Mouse (Mus musculus) 3T3-L1 (cell line): ENCODE data around the gene Wnt16.
"Not testable (repeated sequence)": the region's sequence is repeated elsewhere in the genome, so short reads cannot be mapped to it uniquely, and the experiment has no call there.

Experiments used
- DNase-seq: peaks from one replicate; pipeline ENCODE4 v3.0.0-alpha.2; 2015; ENCODE audit warnings: low read depth, low spot score

The Wnt16 gene

GRCm38 (mm10) chr6:22288004-22288736 lies at the start of gene Wnt16:
Gene Wnt16, plus strand, starts transcription at chr6:22288227.
- no peak for DNase-seq

GRCm38 (mm10) chr6:22243321-22243720 lies 44.7 kb upstream of the Wnt16 start:
- no peak for DNase-seq

- peak; percentile 55 for DNase-seq
Observed at GRCm38 (mm10) chr6:22246696-22247095, 41.3 kb upstream of the Wnt16 start.

GRCm38 (mm10) chr6:22258784-22259183 lies 29.2 kb upstream of the Wnt16 start:
- peak; percentile 43 for DNase-seq

DNA sequence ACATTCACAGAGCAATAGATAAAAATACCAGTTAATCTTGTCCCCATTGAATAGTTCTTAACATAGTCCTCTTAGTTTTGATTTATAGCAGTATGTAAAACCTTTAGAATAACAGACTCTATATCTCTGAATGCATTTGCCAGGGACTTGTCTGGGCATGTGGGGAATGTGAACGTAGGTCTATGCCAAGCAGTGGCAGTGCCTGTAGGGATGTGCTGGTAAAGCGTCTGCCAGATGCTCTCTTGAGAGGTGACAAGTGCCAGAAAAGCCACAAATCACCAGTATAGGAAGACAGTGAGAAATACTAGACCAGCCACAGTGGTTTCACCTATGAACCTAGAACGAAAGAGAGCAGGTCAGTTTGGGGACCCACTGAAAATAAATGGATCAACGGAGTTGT lies 25.5 kb upstream of the Wnt16 start:
- DNase-seq = peak; percentile 75

GRCm38 (mm10) chr6:22264094-22264493 lies 23.9 kb upstream of the Wnt16 start:
- DNase-seq = not testable (repeated sequence)

DNA sequence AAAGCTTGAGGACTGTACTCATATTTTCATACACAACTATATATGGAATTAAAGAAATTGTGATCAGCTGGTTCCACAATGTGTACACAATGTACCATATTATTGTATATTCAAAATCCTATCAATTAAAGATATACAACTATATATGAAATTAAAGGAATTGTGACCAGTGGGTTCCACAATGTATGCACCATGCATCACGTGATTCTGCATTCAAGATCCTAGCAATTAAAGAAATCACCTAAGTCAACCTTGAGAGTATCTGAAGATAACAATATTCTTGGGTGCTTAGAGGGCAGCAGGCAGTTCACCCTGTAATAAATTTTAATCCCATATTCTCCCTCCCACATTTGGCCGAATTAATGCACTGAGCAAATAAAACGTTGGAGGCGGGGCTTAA lies 22.0 kb upstream of the Wnt16 start:
- DNase-seq = no peak

GRCm38 (mm10) chr6:22267807-22268667 lies 20.0 kb upstream of the Wnt16 start:
- DNase-seq = no peak

DNA sequence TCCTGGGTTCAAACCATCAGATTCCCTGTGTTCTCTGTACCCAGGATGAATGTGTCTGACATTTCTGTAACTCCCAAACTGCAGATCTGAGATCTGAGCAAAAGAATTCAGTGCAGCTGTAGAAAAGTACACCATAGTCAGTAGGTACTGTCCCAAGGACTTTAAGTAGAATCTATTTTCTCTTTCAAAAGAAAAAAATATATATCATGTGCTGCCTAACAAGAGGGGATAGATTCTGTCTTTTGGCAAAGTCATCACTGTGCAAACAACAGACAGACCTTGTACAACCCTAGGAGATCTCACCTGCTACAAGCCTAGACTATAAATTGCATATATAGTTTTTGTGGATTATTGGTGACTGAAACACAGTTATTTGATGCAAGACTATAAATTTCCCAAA lies 19.4 kb upstream of the Wnt16 start:
- DNase-seq = no peak

DNA sequence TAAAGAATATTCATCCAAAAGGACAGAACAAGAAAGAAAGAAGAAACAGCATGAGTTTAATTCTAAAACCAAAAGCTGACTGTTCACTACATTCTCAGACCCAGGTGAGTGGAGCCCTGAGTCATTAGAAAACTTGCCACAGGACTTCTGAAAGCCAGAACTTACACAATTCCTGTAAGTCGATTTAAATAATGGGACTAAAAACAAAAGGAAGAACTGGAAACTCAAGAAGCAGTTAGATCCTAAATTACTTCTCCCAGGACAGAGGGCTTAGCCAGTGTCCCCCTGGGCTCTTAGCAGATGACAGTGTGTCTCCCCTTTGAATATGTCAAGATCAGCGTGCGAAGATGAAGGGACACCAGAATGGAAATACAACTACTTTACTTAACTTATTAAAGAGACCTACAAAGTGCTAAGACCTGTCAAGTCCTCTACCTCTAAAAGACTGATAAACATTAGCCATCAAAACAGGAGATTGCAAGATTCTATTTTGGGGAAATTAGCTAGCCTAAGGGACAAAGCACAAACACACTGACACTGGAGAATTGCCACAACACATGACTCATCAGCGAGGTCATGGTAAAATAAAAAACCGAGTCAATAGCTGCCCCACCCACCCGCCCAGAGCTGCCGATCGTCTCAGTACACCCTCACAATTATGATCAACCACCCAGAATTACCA lies 18.0 kb upstream of the Wnt16 start:
- peak; percentile 87 for DNase-seq

GRCm38 (mm10) chr6:22277941-22278340 lies 10.1 kb upstream of the Wnt16 start:
- DNase-seq = peak; percentile 60

DNA sequence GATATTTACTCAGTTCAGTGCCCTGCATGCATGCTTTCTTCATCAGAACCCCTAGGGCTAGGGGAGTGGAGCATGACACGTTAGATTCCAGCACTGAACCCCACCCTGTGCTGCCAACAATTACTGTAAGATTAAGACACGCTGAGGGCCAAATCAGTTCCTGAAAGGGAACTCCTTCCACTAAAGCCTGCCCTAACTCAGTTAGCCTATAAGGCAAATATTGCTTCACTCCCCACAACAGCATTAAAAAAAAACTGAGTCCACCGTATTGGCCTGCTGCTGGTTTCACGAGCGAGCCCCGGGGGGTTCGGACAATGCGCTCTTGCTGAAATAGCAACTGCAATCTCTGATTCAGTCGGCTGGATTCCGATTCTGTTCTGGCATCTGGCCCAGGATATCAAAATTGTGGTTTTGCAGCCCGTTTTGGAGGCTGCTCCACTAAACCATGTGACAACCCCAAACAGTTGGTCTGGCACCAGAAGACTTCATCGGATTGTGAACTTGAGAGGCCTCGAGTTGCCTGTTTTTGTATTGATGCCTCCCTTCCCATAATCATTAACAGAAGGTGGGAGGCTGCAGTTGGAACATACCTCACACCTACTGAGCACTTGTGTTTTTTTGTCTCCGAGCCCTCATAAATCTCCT lies 7.7 kb upstream of the Wnt16 start:
- peak; percentile 100 for DNase-seq

GRCm38 (mm10) chr6:22282405-22282804 lies 5.6 kb upstream of the Wnt16 start:
- peak; percentile 41 for DNase-seq

DNA sequence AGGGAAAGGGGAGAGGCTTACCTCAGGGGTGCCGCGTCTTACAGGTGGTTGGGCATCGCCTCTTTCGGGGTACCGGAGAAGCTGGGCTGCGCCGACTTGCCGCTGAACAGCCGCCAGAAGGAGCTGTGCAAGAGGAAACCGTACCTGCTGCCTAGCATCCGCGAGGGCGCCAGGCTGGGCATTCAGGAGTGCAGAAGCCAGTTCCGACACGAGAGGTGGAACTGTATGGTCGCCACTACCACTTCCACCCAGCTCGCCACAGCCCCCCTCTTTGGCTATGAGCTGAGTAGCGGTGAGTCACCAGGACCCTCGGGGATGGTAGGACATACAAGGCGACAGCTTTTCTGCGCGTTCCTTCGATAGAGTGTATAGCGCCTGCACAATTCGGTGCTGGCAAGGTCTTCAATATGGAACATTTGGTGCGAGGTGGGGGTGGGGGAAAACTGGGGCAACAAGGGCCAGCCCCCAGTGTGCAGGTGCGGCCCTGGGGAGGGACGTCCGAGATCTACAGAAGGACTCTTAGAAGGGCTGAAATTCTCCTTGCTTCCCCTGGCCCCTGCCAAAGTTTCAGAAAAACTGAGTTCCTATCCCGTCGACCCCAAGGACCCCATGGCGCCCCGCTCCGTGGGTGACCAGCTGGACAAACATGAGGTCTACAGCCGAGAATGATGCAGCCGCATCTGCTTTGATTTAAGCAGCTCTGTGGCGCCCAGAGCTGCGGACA lies 872 bp downstream of the Wnt16 start:
- no peak for DNase-seq

GRCm38 (mm10) chr6:22289461-22290021 lies 1.5 kb downstream of the Wnt16 start:
- DNase-seq = no peak

DNA sequence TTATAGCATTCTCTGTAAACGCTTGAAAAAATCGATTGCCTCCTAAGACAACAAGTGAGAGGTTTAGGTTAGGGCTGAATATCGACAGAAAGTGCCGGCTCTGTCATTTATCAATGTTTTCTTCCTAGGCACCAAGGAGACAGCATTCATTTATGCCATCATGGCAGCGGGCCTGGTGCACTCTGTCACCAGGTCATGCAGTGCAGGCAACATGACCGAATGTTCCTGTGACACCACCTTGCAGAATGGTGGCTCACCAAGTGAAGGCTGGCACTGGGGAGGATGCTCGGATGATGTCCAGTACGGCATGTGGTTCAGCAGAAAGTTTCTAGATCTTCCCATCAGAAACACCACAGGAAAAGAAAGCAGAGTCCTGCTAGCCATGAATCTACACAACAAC lies 2.8 kb downstream of the Wnt16 start:
- DNase-seq = no peak

DNA sequence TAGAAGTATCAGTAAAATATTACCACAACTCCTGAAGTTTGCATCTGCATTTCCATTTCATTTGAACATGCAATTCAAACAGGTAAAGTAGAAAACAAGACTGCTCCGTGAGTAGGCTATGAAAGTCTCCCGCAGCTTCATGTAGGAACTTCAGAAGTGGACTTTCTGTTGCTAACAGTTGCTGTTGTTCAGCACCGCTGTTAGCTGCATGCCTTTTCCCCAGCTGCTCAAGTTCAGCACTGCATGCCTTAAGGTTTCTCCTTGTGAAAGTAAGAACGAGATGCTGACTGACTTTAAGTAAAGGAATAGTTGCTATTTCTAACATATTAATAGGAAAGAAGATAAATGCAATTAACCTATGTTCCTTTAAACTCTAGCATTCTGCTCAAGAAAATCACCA lies 4.0 kb downstream of the Wnt16 start:
- peak; percentile 20 for DNase-seq

DNA sequence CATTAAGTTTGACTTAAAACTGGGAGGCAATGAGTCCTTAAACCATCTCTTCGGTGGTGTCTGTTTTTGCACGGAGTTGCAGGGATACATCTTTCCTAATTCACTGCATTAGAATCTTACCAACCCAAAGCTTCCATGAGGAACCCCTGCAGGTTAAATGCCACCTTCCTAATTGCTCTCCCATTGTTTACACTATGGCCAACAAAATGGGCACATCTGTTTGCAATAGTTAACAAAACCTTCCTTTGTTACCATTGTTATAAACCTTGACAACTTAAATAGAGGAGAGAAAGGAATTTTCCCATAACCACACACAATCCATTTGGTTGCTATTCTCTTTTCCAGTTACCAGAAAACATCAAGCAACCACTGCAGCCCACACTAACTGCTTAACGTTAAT lies 5.9 kb downstream of the Wnt16 start:
- no peak for DNase-seq

- DNase-seq = no peak
Observed at GRCm38 (mm10) chr6:22297028-22297427, 9.0 kb downstream of the Wnt16 start.

DNA sequence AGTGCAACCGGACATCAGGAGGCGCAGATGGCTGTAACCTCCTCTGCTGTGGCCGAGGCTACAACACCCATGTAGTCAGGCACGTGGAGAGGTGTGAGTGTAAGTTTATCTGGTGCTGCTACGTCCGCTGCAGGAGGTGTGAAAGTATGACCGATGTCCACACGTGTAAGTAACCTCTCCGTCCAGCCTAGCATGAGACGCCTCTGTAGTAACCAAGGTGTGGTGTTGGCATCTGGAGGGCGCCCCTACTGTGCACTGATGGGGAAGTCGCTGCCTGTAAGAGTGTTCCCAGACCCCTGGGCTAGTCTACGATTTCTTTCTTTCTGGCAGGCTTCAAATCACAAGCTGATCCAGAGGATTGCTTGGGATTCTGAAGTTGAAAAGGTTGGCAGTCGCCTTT lies 10.0 kb downstream of the Wnt16 start:
- no peak for DNase-seq
